12 mouse cellular contexts compared by ENCODE assay signal in the genomic region with DNA sequence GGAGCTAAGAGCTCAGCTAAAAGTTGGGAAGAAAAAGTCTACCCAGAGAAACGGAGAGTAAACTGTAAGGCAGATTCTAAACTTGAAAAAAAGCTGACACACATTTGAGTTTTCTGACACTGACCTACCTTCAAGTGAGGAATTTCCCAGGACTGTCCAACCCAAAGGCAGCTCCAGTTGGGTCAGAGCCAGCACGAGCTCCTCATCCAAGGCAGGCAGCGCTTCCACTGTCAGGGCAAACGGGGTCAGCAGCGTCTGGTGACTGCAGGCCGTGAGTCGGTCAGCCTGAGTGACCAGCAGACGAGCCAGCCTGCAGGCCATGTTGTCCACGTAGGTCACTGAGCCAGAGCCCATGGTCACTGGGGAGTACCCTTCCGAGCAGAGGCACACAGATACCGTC.
DNase-seq lines count a peak whose midpoint lies in the region; ATAC-seq lines count a peak whose summit lies in the region.
"Had no signal": no experiment of that assay in that cellular context is flagged by ENCODE, and none has a peak within 500 bp of the region (broad histone marks: within the 10 kb centered on the region; RNA-seq: fewer than 3 reads in every experiment).

No protein-coding gene starts in this region.

- no peaks in the 10 kb centered on the region for H3K27me3 ChIP-seq in midbrain, embryonic 15.5 days (replicated peaks)
- H3K27me3 ChIP-seq: heart, embryonic 15.5 days had no signal

- 62% methylated on average over 11 of the region's 11 CpGs for WGBS in midbrain, embryonic 15.5 days

- H3K4me3 ChIP-seq in midbrain, embryonic 15.5 days, result no peak overlapping the region
- H3K4me3 ChIP-seq: heart, embryonic 15.5 days had no signal

- DNase-seq in heart, adult 9 months (ENCODE audit: low spot score in 2 of 2), result peak; percentile 12 to 18
- DNase-seq in heart, adult 8-10 months (ENCODE audit: low spot score), result no peak
- DNase-seq in adrenal gland, postnatal 25 days, result peak; percentile 37
- peak; percentile 21 to 23 for DNase-seq in cerebellum, postnatal 36 days
- DNase-seq in kidney, adult 9 months, result peak; percentile 73
- DNase-seq in left cerebral cortex, adult 11 months (ENCODE audit: low spot score), result no peak
- no peak for DNase-seq in right cerebral cortex, postnatal 25 days
- DNase-seq: lung, embryonic 14.5 days had no signal

- H3K4me2 ChIP-seq in midbrain, embryonic 15.5 days, result no peak overlapping the region
- H3K4me2 ChIP-seq: heart, embryonic 15.5 days; lung, embryonic 14.5 days had no signal

- H3K9me3 ChIP-seq in midbrain, embryonic 15.5 days, result no peaks in the 10 kb centered on the region
- H3K9me3 ChIP-seq: heart, embryonic 15.5 days had no signal

- H3K9ac ChIP-seq in midbrain, embryonic 15.5 days, result no peak overlapping the region
- H3K9ac ChIP-seq: heart, embryonic 15.5 days; lung, embryonic 14.5 days had no signal

- H3K27ac ChIP-seq in midbrain, embryonic 15.5 days, result no peak overlapping the region
- H3K27ac ChIP-seq: heart, embryonic 15.5 days; kidney, postnatal 0 days had no signal

- H3K36me3 ChIP-seq in midbrain, embryonic 15.5 days (replicated peaks), result no peaks in the 10 kb centered on the region
- H3K36me3 ChIP-seq: heart, embryonic 15.5 days had no signal

- no peaks in the 10 kb centered on the region for H3K4me1 ChIP-seq in midbrain, embryonic 15.5 days

- ATAC-seq in midbrain, embryonic 15.5 days (replicated peaks), result no peak
- ATAC-seq: midbrain, embryonic 16.5 days had no signal

Comparison
In these comparisons a context has a peak if more than half of its experiments do, and no peak if none do; other contexts are left out.
1. DNase-seq: peak in heart, adult 9 months (2 of 2), adrenal gland, postnatal 25 days (single experiment), cerebellum, postnatal 36 days (2 of 2) and kidney, adult 9 months (single experiment); none in heart, adult 8-10 months (single experiment), left cerebral cortex, adult 11 months (single experiment) and right cerebral cortex, postnatal 25 days (single experiment).